Mouse (Mus musculus): ENCODE data around the gene Apba3. TPM values are rescaled to one million over a fixed set of nuclear protein-coding genes. Genes with fewer than 3 reads are reported as not detected.

Apba3 gene
- polyA plus RNA-seq, 1 experiment from 2014 or later: 61.9 TPM

- peaks cover 27% of the 10 kb centered on the region for H3K4me1 ChIP-seq
- H3K27ac ChIP-seq: no peak overlapping the region
- H3K4me3 ChIP-seq: no peak overlapping the region
- no peak overlapping the region for H3K4me2 ChIP-seq
- WGBS: 44% methylated on average over 1 of the region's 1 CpGs
- no peak overlapping the region for H3K9ac ChIP-seq
- H3K9me3 ChIP-seq: no peaks in the 10 kb centered on the region
- ATAC-seq (ENCODE audit: insufficient number of reproducible peaks, insufficient read depth, low FRiP score, low TSS enrichment, low read depth): no peak
- H3K36me3 ChIP-seq: no peaks in the 10 kb centered on the region
- peaks cover 92% of the 10 kb centered on the region for H3K27me3 ChIP-seq
These were observed 11.9 kb upstream of the Apba3 start for GRCm38 (mm10) chr10:81254886-81255285.

- peaks cover 13% of the 10 kb centered on the region for H3K36me3 ChIP-seq
- H3K9me3 ChIP-seq: peaks cover 5% of the 10 kb centered on the region
- peak overlapping the region; percentile 90 for H3K4me2 ChIP-seq
- peaks cover 80% of the 10 kb centered on the region for H3K27me3 ChIP-seq
- peaks cover 25% of the 10 kb centered on the region for H3K4me1 ChIP-seq
- no peak for ATAC-seq (ENCODE audit: insufficient number of reproducible peaks, insufficient read depth, low FRiP score, low TSS enrichment, low read depth)
- no peak overlapping the region for H3K27ac ChIP-seq
- peak overlapping the region; percentile 54 for H3K4me3 ChIP-seq
- peak overlapping the region; percentile 72 for H3K9ac ChIP-seq
- 2% methylated on average over 62 of the region's 62 CpGs for WGBS
These were observed 9.4 kb upstream of the Apba3 start for GRCm38 (mm10) chr10:81257158-81258039.

GRCm38 (mm10) chr10:81259225-81259884 lies 7.4 kb upstream of the Apba3 start:
- 53% methylated on average over 21 of the region's 21 CpGs for WGBS
- H3K9me3 ChIP-seq: peaks cover 5% of the 10 kb centered on the region
- H3K4me2 ChIP-seq: no peak overlapping the region
- peak overlapping the region; percentile 32; the same call in 1 of the 2 replicates for H3K9ac ChIP-seq
- peaks cover 17% of the 10 kb centered on the region for H3K4me1 ChIP-seq
- ATAC-seq (ENCODE audit: insufficient number of reproducible peaks, insufficient read depth, low FRiP score, low TSS enrichment, low read depth): peak; percentile 21; the same call in 1 of the 2 replicates
- peaks cover 33% of the 10 kb centered on the region for H3K36me3 ChIP-seq
- H3K27me3 ChIP-seq: peaks cover 61% of the 10 kb centered on the region
- no peak overlapping the region for H3K4me3 ChIP-seq
- H3K27ac ChIP-seq: no peak overlapping the region

GRCm38 (mm10) chr10:81261025-81261424 lies 5.7 kb upstream of the Apba3 start:
- peaks cover 48% of the 10 kb centered on the region for H3K27me3 ChIP-seq
- WGBS: 92% methylated on average over 4 of the region's 4 CpGs
- H3K9ac ChIP-seq: no peak overlapping the region
- peaks cover 25% of the 10 kb centered on the region for H3K4me1 ChIP-seq
- H3K27ac ChIP-seq: no peak overlapping the region
- peaks cover 45% of the 10 kb centered on the region for H3K36me3 ChIP-seq
- no peak overlapping the region for H3K4me3 ChIP-seq
- ATAC-seq (ENCODE audit: insufficient number of reproducible peaks, insufficient read depth, low FRiP score, low TSS enrichment, low read depth): no peak
- H3K4me2 ChIP-seq: no peak overlapping the region
- peaks cover 5% of the 10 kb centered on the region for H3K9me3 ChIP-seq

GRCm38 (mm10) chr10:81265540-81265939 lies 1.2 kb upstream of the Apba3 start:
- Histone ChIP-seq H3K27ac (peak overlapping the region; percentile 7; the same call in 1 of the 2 replicates), H3K9me3 (peaks cover 4% of the 10 kb centered on the region), H3K4me2 (peak overlapping the region; percentile 69), H3K4me1 (peaks cover 25% of the 10 kb centered on the region), H3K9ac (peak overlapping the region; percentile 80), H3K36me3 (peaks cover 54% of the 10 kb centered on the region), H3K27me3 (peaks cover 3% of the 10 kb centered on the region), H3K4me3 (peak overlapping the region; percentile 67)
- ATAC-seq (ENCODE audit: insufficient number of reproducible peaks, insufficient read depth, low FRiP score, low TSS enrichment, low read depth): no peak
- 94% methylated on average over 8 of the region's 8 CpGs for WGBS

- 0 out of 2 replicates have a peak, but pooled peaks have one; percentile 35 for ATAC-seq (ENCODE audit: insufficient number of reproducible peaks, insufficient read depth, low FRiP score, low TSS enrichment, low read depth)
- peak overlapping the region; percentile 92 for H3K9ac ChIP-seq
- H3K27ac ChIP-seq: no peak overlapping the region
- H3K9me3 ChIP-seq: no peaks in the 10 kb centered on the region
- peak overlapping the region; percentile 84 for H3K4me2 ChIP-seq
- peaks cover 25% of the 10 kb centered on the region for H3K4me1 ChIP-seq
- peak overlapping the region; percentile 80 for H3K4me3 ChIP-seq
- no peaks in the 10 kb centered on the region for H3K27me3 ChIP-seq
- H3K36me3 ChIP-seq: peaks cover 59% of the 10 kb centered on the region
- WGBS: 5% methylated on average over 23 of the region's 23 CpGs
These were observed 1.3 kb downstream of the Apba3 start for GRCm38 (mm10) chr10:81268056-81268455.

- H3K4me3 ChIP-seq: peak overlapping the region; percentile 80
- ATAC-seq (ENCODE audit: insufficient number of reproducible peaks, insufficient read depth, low FRiP score, low TSS enrichment, low read depth): no peak
- no peaks in the 10 kb centered on the region for H3K9me3 ChIP-seq
- H3K4me2 ChIP-seq: peak overlapping the region; percentile 84
- WGBS: 82% methylated on average over 16 of the region's 16 CpGs
- H3K4me1 ChIP-seq: peaks cover 25% of the 10 kb centered on the region
- peak overlapping the region; percentile 92 for H3K9ac ChIP-seq
- H3K27me3 ChIP-seq: no peaks in the 10 kb centered on the region
- peaks cover 59% of the 10 kb centered on the region for H3K36me3 ChIP-seq
- no peak overlapping the region for H3K27ac ChIP-seq
These were observed 2.1 kb downstream of the Apba3 start for GRCm38 (mm10) chr10:81268643-81269412.

GRCm38 (mm10) chr10:81272356-81272755 lies 5.6 kb downstream of the Apba3 start:
- 96% methylated on average over 21 of the region's 21 CpGs for WGBS
- H3K4me3 ChIP-seq: no peak overlapping the region
- H3K9ac ChIP-seq: no peak overlapping the region
- ATAC-seq (ENCODE audit: insufficient number of reproducible peaks, insufficient read depth, low FRiP score, low TSS enrichment, low read depth): no peak
- peaks cover 16% of the 10 kb centered on the region for H3K4me1 ChIP-seq
- peaks cover 43% of the 10 kb centered on the region for H3K36me3 ChIP-seq
- H3K9me3 ChIP-seq: no peaks in the 10 kb centered on the region
- H3K27ac ChIP-seq: no peak overlapping the region
- H3K27me3 ChIP-seq: no peaks in the 10 kb centered on the region
- H3K4me2 ChIP-seq: no peak overlapping the region

- no peak overlapping the region for H3K9ac ChIP-seq
- no peaks in the 10 kb centered on the region for H3K9me3 ChIP-seq
- WGBS: 95% methylated on average over 19 of the region's 19 CpGs
- no peak overlapping the region for H3K4me3 ChIP-seq
- no peaks in the 10 kb centered on the region for H3K27me3 ChIP-seq
- H3K4me2 ChIP-seq: no peak overlapping the region
- H3K27ac ChIP-seq: no peak overlapping the region
- H3K36me3 ChIP-seq: peaks cover 43% of the 10 kb centered on the region
- H3K4me1 ChIP-seq: peaks cover 6% of the 10 kb centered on the region
- no peak for ATAC-seq (ENCODE audit: insufficient number of reproducible peaks, insufficient read depth, low FRiP score, low TSS enrichment, low read depth)
These were observed 7.1 kb downstream of the Apba3 start for GRCm38 (mm10) chr10:81273842-81274241.

- H3K27ac ChIP-seq: no peak overlapping the region
- H3K9me3 ChIP-seq: no peaks in the 10 kb centered on the region
- H3K4me3 ChIP-seq: no peak overlapping the region
- H3K9ac ChIP-seq: no peak overlapping the region
- no peak for ATAC-seq (ENCODE audit: insufficient number of reproducible peaks, insufficient read depth, low FRiP score, low TSS enrichment, low read depth)
- WGBS: 82% methylated on average over 22 of the region's 22 CpGs
- no peak overlapping the region for H3K4me2 ChIP-seq
- peaks cover 17% of the 10 kb centered on the region for H3K27me3 ChIP-seq
- peaks cover 13% of the 10 kb centered on the region for H3K36me3 ChIP-seq
- peaks cover 7% of the 10 kb centered on the region for H3K4me1 ChIP-seq
These were observed 10.9 kb downstream of the Apba3 start for GRCm38 (mm10) chr10:81277676-81278075.

- Histone ChIP-seq H3K4me1 (peaks cover 15% of the 10 kb centered on the region), H3K9ac (peak overlapping the region; percentile 46; the same call in 1 of the 2 replicates), H3K27ac (no peak overlapping the region), H3K4me2 (no peak overlapping the region), H3K4me3 (no peak overlapping the region), H3K27me3 (peaks cover 35% of the 10 kb centered on the region), H3K36me3 (no peaks in the 10 kb centered on the region), H3K9me3 (no peaks in the 10 kb centered on the region)
- no peak for ATAC-seq (ENCODE audit: insufficient number of reproducible peaks, insufficient read depth, low FRiP score, low TSS enrichment, low read depth)
- WGBS: 37% methylated on average over 10 of the region's 10 CpGs
These were observed 12.7 kb downstream of the Apba3 start for GRCm38 (mm10) chr10:81279496-81279895.

Measured in embryonic facial prominence, embryonic 13.5 days (tissue).